Mouse (Mus musculus): ENCODE measurements around the gene Peg3.

- TF ChIP-seq GATA1 (IDR thresholded peaks at IDR 0.05; ENCODE audit: low read depth, low read length): no peak
- no peak for TF ChIP-seq CTCF (IDR thresholded peaks at IDR 0.05 in 2 of 3, conservative IDR thresholded peaks at IDR 0.05 in 1 of 3; ENCODE audit: control insufficient read depth in 1 of 3, insufficient read depth in 1 of 3, low read depth in 2 of 3, low read length in 3 of 3, poor library complexity in 1 of 3, severe bottlenecking in 1 of 3)
- TF ChIP-seq POLR2AphosphoS5 (IDR thresholded peaks at IDR 0.05; ENCODE audit: borderline replicate concordance, low read depth, low read length): no peak
- no peak for TF ChIP-seq ELF1 (IDR thresholded peaks at IDR 0.05; ENCODE audit: low read depth, low read length)
- TF ChIP-seq JUND (IDR thresholded peaks at IDR 0.05; ENCODE audit: low read depth, low read length): no peak
- no peak for TF ChIP-seq UBTF (IDR thresholded peaks at IDR 0.05; ENCODE audit: borderline replicate concordance, insufficient read depth, low read depth, low read length)
- no peak for TF ChIP-seq POLR2A (IDR thresholded peaks at IDR 0.05; ENCODE audit: control insufficient read depth in 1 of 2, insufficient read depth in 1 of 2, low read depth in 1 of 2, low read length in 2 of 2, poor library complexity in 1 of 2)
- no peak for TF ChIP-seq RAD21 (IDR thresholded peaks at IDR 0.05; ENCODE audit: low read depth, low read length)
- no peak for TF ChIP-seq BHLHE40 (IDR thresholded peaks at IDR 0.05; ENCODE audit: borderline replicate concordance, low read depth, low read length)
- no peak for TF ChIP-seq ZKSCAN1 (IDR thresholded peaks at IDR 0.05; ENCODE audit: low read depth, low read length)
- no peak for TF ChIP-seq TBP (IDR thresholded peaks at IDR 0.05; ENCODE audit: low read depth, low read length)
- no peak for TF ChIP-seq USF1 (IDR thresholded peaks at IDR 0.05; ENCODE audit: low read depth, low read length)
Measured at GRCm38 (mm10) chr7:6685511-6685910, 44.7 kb downstream of the Peg3 start.

Data from MEL (cell line).